Mouse (Mus musculus) heart, embryonic 11.5 days (tissue): Measurements from ENCODE around the gene Kiss1r. TPM values are rescaled to one million over a fixed set of nuclear protein-coding genes. Genes with fewer than 3 reads are reported as not detected.
"Not testable (repeated sequence)": the region's sequence is repeated elsewhere in the genome, so short reads cannot be mapped to it uniquely, and the experiment has no call there.

ENCODE experiments used
- ATAC-seq: fragments of 200-750 bp; cut with Nextera tagmentation; replicated peaks from 2 replicates; pipeline ENCODE4 v1.8.0; 2017; ENCODE audit warnings: moderate library complexity; ENCODE audit not compliant: insufficient number of reproducible peaks, low FRiP score, low TSS enrichment
- H3K27ac ChIP-seq: fragments of 300-500 bp; sonication (generic); 2 replicates; pipeline ENCODE4 v1.5.1; 2014; ENCODE audit warnings: mild to moderate bottlenecking, low read depth, low read length
- H3K27me3 ChIP-seq: fragments of 300-500 bp; sonication (generic); 2 replicates; pipeline ENCODE4 v1.6.1; 2014; ENCODE audit warnings: mild to moderate bottlenecking, low read length, mixed read lengths; ENCODE audit not compliant: control insufficient read depth, insufficient read depth
- H3K36me3 ChIP-seq: fragments of 300-500 bp; sonication (generic); 2 replicates; pipeline ENCODE4 v1.6.1; 2014; ENCODE audit warnings: mild to moderate bottlenecking, low read length, moderate library complexity, mixed read lengths; ENCODE audit not compliant: control insufficient read depth, insufficient read depth
- H3K4me1 ChIP-seq: fragments of 300-500 bp; sonication (generic); 2 replicates; pipeline ENCODE4 v1.6.1; 2014; ENCODE audit warnings: low read length; ENCODE audit not compliant: control insufficient read depth, insufficient read depth
- H3K4me2 ChIP-seq: fragments of 300-500 bp; sonication (generic); 2 replicates; pipeline ENCODE4 v1.6.1; 2014; ENCODE audit warnings: mild to moderate bottlenecking, moderate library complexity
- H3K4me3 ChIP-seq: fragments of 300-500 bp; sonication (generic); 2 replicates; pipeline ENCODE4 v1.5.1; 2014; ENCODE audit warnings: low read depth, low read length
- H3K9ac ChIP-seq: fragments of 300-500 bp; sonication (generic); 2 replicates; pipeline ENCODE4 v1.6.1; 2014; ENCODE audit warnings: mild to moderate bottlenecking, low read depth, low read length, moderate library complexity
- H3K9me3 ChIP-seq: fragments of 300-500 bp; sonication (generic); replicated peaks from 2 replicates; pipeline ENCODE4 v1.6.1; 2016; ENCODE audit warnings: low read length; ENCODE audit not compliant: control insufficient read depth
- WGBS: fragments of 180-500 bp; shearing (Covaris S2); extraction: QIAGEN DNeasy Blood & Tissue Kit; methylation state at CpG from one replicate; pipeline ENCODE4 v1.1.7; 2014; ENCODE audit not compliant: insufficient replicate concordance; 5-methylcytosine and 5-hydroxymethylcytosine counted together
- polyA plus RNA-seq: library from polyadenylated mRNA; unstranded; fragments of >200 nt; fragmentation: Nextera tagmentation; extraction: Ambion mirVana; gene quantifications from 2 replicates; pipeline ENCODE4 v1.2.1, GENCODE M21; 2014

Gene Kiss1r
- polyA plus RNA-seq, 1 experiment from 2014 or later, result 0.31 TPM

GRCm38 (mm10) chr10:79879527-79879926 is 37.2 kb upstream of the Kiss1r start:
- Histone ChIP-seq H3K9ac (no peak overlapping the region), H3K36me3 (no peaks in the 10 kb centered on the region), H3K4me2 (no peak overlapping the region), H3K4me3 (no peak overlapping the region), H3K27me3 (peaks cover 15% of the 10 kb centered on the region), H3K9me3 (no peaks in the 10 kb centered on the region), H3K4me1 (peaks cover 21% of the 10 kb centered on the region), H3K27ac (no peak overlapping the region)
- WGBS, result 41% methylated on average over 3 of the region's 3 CpGs
- ATAC-seq, result no peak

DNA sequence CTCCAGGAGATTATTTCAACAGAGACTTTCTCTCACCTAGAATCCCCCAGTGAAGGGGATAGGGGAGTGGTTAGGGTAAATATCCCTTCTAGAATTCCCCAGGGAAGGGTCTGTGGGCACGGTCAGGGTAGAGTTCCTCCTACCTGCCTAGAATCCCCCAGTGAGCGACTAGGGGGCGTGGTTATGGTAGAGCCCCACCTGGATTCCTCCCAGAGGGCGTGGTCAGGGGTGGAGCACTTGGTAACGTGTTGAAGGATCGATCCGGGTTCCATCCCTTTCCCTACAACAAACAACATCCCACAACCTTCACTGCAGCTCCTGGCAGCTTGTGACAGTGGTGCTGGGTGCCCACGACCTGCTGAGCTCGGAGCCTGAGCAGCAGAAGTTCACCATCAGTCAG is 36.0 kb upstream of the Kiss1r start:
- H3K9ac ChIP-seq, result no peak overlapping the region
- H3K4me2 ChIP-seq, result peak overlapping the region; percentile 7; the same call in 1 of the 2 replicates
- peaks cover 19% of the 10 kb centered on the region for H3K4me1 ChIP-seq
- ATAC-seq, result no peak
- no peaks in the 10 kb centered on the region for H3K36me3 ChIP-seq
- H3K9me3 ChIP-seq, result no peaks in the 10 kb centered on the region
- peaks cover 14% of the 10 kb centered on the region for H3K27me3 ChIP-seq
- H3K27ac ChIP-seq, result no peak overlapping the region
- H3K4me3 ChIP-seq, result no peak overlapping the region
- 15% methylated on average over 9 of the region's 9 CpGs for WGBS

DNA sequence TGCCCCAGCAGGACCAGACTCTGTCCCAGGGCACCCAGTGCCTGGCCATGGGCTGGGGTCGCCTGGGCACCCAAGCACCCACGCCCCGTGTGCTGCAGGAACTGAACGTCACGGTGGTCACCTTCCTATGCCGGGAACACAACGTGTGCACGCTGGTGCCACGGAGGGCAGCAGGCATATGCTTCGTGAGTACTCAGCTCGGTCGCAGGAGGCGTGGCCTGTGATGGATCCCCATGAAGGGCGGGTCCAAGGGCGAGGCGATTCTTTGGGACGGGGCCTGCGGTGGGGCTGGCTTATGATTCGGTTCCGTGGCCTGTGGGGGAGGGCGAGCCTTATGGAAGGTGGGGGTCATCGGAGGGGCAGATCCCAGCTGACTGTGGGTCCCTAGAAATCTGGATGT is 34.8 kb upstream of the Kiss1r start:
- H3K4me2 ChIP-seq, result peak overlapping the region; percentile 57
- H3K27me3 ChIP-seq, result peaks cover 14% of the 10 kb centered on the region
- ATAC-seq, result no peak
- no peaks in the 10 kb centered on the region for H3K36me3 ChIP-seq
- no peak overlapping the region for H3K27ac ChIP-seq
- H3K9me3 ChIP-seq, result no peaks in the 10 kb centered on the region
- H3K9ac ChIP-seq, result peak overlapping the region; percentile 44; the same call in 1 of the 2 replicates
- WGBS, result 5% methylated on average over 22 of the region's 22 CpGs
- H3K4me1 ChIP-seq, result peaks cover 19% of the 10 kb centered on the region
- H3K4me3 ChIP-seq, result peak overlapping the region; percentile 27

- Histone ChIP-seq H3K4me1 (peaks cover 19% of the 10 kb centered on the region), H3K9ac (peak overlapping the region; percentile 35; the same call in 1 of the 2 replicates), H3K27ac (no peak overlapping the region), H3K4me2 (peak overlapping the region; percentile 33), H3K9me3 (no peaks in the 10 kb centered on the region), H3K4me3 (no peak overlapping the region), H3K27me3 (peaks cover 14% of the 10 kb centered on the region), H3K36me3 (no peaks in the 10 kb centered on the region)
- WGBS, result 15% methylated on average over 22 of the region's 22 CpGs
- no peak for ATAC-seq
Observed at GRCm38 (mm10) chr10:79883297-79884084, 33.3 kb upstream of the Kiss1r start.

- no peak for ATAC-seq
- no peaks in the 10 kb centered on the region for H3K36me3 ChIP-seq
- H3K27ac ChIP-seq, result no peak overlapping the region
- no peak overlapping the region for H3K4me3 ChIP-seq
- H3K9me3 ChIP-seq, result no peaks in the 10 kb centered on the region
- no peak overlapping the region for H3K4me2 ChIP-seq
- 57% methylated on average over 4 of the region's 4 CpGs for WGBS
- peaks cover 17% of the 10 kb centered on the region for H3K4me1 ChIP-seq
- H3K9ac ChIP-seq, result no peak overlapping the region
- H3K27me3 ChIP-seq, result peaks cover 14% of the 10 kb centered on the region
Observed at GRCm38 (mm10) chr10:79884446-79884845, 32.3 kb upstream of the Kiss1r start.

DNA sequence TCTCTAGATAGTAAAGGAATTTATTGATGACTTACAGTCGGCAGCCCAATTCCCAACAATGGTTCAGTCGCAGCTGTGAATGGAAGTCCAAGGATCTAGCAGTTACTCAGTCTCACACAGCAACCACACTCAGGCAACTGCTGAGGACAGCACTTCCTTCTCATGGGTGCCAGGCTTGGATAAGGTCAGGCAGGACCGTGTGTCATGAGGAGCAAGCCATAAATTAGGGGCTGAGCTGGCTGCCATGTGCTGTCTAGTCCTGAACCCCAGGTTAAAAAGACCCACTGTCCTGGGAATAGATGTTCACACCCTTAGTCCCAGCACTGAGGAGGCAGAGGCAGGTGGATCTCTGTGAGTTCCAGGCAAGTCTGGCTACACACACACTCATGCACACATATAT is 31.8 kb upstream of the Kiss1r start:
- Histone ChIP-seq H3K4me1 (peaks cover 15% of the 10 kb centered on the region), H3K27me3 (peaks cover 14% of the 10 kb centered on the region)
- H3K36me3 ChIP-seq, H3K9me3 ChIP-seq, H3K4me3 ChIP-seq, H3K9ac ChIP-seq, H3K4me2 ChIP-seq, ATAC-seq, H3K27ac ChIP-seq: not testable (repeated sequence)
- 61% methylated on average over 2 of the region's 3 CpGs for WGBS

- WGBS, result 73% methylated on average over 6 of the region's 6 CpGs
- H3K27ac ChIP-seq, result no peak within 1 kb of the TSS
- H3K36me3 ChIP-seq, result no peaks in the 10 kb centered on the region
- H3K4me1 ChIP-seq, result peaks cover 15% of the 10 kb centered on the region
- ATAC-seq, result no peak
- H3K9me3 ChIP-seq, result no peaks in the 10 kb centered on the region
- H3K27me3 ChIP-seq, result peaks cover 10% of the 10 kb centered on the region
- H3K4me2 ChIP-seq, result no peak within 1 kb of the TSS
- no peak within 1 kb of the TSS for H3K4me3 ChIP-seq
- H3K9ac ChIP-seq, result no peak within 1 kb of the TSS
Observed at GRCm38 (mm10) chr10:79886054-79886453, 30.7 kb upstream of the Kiss1r start, which contains the start of gene Elane. Gene Elane (plus strand): TSS chr10:79886247.

DNA sequence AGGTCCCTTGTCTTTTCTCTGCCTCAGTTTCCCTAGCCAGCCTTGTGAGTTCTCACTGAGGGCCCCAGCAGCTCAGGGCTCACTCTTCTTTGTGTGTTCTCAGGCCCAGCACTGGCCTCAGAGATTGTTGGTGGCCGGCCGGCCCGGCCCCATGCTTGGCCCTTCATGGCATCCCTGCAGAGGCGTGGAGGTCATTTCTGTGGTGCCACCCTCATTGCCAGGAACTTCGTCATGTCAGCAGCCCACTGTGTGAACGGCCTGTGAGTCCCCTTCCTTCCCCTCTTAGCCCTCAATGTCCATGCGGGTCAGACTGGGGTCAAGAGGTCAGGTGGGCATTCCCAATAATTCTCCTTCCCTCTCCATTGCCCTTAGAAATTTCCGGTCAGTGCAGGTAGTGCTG is 30.2 kb upstream of the Kiss1r start:
- H3K9me3 ChIP-seq, result no peaks in the 10 kb centered on the region
- peaks cover 13% of the 10 kb centered on the region for H3K4me1 ChIP-seq
- 76% methylated on average over 8 of the region's 8 CpGs for WGBS
- no peak for ATAC-seq
- H3K27ac ChIP-seq, result no peak overlapping the region
- peaks cover 10% of the 10 kb centered on the region for H3K27me3 ChIP-seq
- H3K4me3 ChIP-seq, result no peak overlapping the region
- H3K9ac ChIP-seq, result no peak overlapping the region
- no peaks in the 10 kb centered on the region for H3K36me3 ChIP-seq
- H3K4me2 ChIP-seq, result no peak overlapping the region

GRCm38 (mm10) chr10:79889386-79889785 is 27.4 kb upstream of the Kiss1r start:
- no peaks in the 10 kb centered on the region for H3K4me1 ChIP-seq
- H3K9ac ChIP-seq, result no peak overlapping the region
- WGBS, result 78% methylated on average over 2 of the region's 2 CpGs
- no peak for ATAC-seq
- H3K4me2 ChIP-seq, result no peak overlapping the region
- H3K27me3 ChIP-seq, result no peaks in the 10 kb centered on the region
- H3K27ac ChIP-seq, result no peak overlapping the region
- no peaks in the 10 kb centered on the region for H3K36me3 ChIP-seq
- H3K9me3 ChIP-seq, result no peaks in the 10 kb centered on the region
- H3K4me3 ChIP-seq, result no peak overlapping the region
